Mouse (Mus musculus): Measurements from ENCODE around the gene Rbm31y. TPM values are rescaled to one million over a fixed set of nuclear protein-coding genes. Genes with fewer than 3 reads are reported as not detected.
"Not testable (repeated sequence)": the region's sequence is repeated elsewhere in the genome, so short reads cannot be mapped to it uniquely, and the experiment has no call there.

The Rbm31y gene
- not detected in 2 replicates for polyA plus RNA-seq (2014; fragmentation: Nextera tagmentation; extraction: Ambion mirVana)

DNA sequence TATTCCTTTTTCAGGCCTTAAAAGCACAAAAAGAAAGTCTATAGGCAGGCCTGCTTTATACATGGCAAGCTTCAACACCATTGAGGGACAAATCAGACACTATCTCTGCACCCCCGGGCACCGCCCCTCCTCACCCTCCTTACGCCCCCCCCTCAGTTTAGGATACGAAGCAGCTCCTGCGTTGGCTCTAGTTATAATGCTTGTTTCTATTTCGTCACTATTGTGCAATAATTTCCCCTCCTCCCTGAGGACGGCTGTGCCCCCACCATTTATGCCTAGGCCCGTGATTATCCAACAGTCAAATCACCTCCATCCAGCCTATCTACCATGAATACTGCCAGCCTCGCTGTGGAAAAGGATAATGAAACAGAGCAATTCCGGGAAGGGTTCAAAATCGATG is at the start of gene Rbm31y:
Gene Rbm31y, plus strand, starts transcription at position 301 of the 400 bp plus-strand sequence.
- WGBS: no CpG with 5 or more reads among the region's 11 CpGs
- not testable (repeated sequence) for H3K9ac ChIP-seq (ENCODE audit: low read depth, low read length); ATAC-seq (ENCODE audit: low read depth); H3K27ac ChIP-seq (replicated peaks; ENCODE audit: low read depth, low read length); H3K9me3 ChIP-seq (ENCODE audit: control insufficient read depth, low read length); DNase-seq (ENCODE audit: low spot score); H3K4me2 ChIP-seq (ENCODE audit: low read depth, low read length); H3K4me1 ChIP-seq (ENCODE audit: control insufficient read depth, insufficient read depth, low read length); H3K36me3 ChIP-seq (ENCODE audit: control insufficient read depth, insufficient read depth, low read length); H3K27me3 ChIP-seq (replicated peaks; ENCODE audit: control insufficient read depth, insufficient read depth, low read length); H3K4me3 ChIP-seq (ENCODE audit: low read depth, low read length)
